Mouse (Mus musculus): ENCODE measurements around the gene Tap2.
A peak's percentile ranks its signal among the peaks of the same experiment; 100 is the strongest.

The Tap2 gene

GRCm38 (mm10) chr17:34203444-34203843 lies at the start of gene Tap2:
Gene Tap2, plus strand, starts transcription at chr17:34203527.
- no peak for DNase-seq (ENCODE audit: low read depth, low spot score)

- DNase-seq (ENCODE audit: low read depth, low spot score) = no peak
Measured at GRCm38 (mm10) chr17:34155534-34155933, 47.8 kb upstream of the Tap2 start.

- peak; percentile 44 for DNase-seq (ENCODE audit: low read depth, low spot score)
Measured at GRCm38 (mm10) chr17:34164202-34164895, 39.0 kb upstream of the Tap2 start.

GRCm38 (mm10) chr17:34165033-34165730 lies 38.1 kb upstream of the Tap2 start:
- DNase-seq (ENCODE audit: low read depth, low spot score) = peak; percentile 55

- DNase-seq (ENCODE audit: low read depth, low spot score) = peak; percentile 37
Measured at GRCm38 (mm10) chr17:34169279-34169678, 34.0 kb upstream of the Tap2 start.

- DNase-seq (ENCODE audit: low read depth, low spot score) = no peak
Measured at GRCm38 (mm10) chr17:34170487-34170876, 32.8 kb upstream of the Tap2 start.

- DNase-seq (ENCODE audit: low read depth, low spot score) = peak; percentile 72
Measured at GRCm38 (mm10) chr17:34170877-34171498, 32.3 kb upstream of the Tap2 start.

GRCm38 (mm10) chr17:34172528-34172927 lies 30.8 kb upstream of the Tap2 start:
- peak; percentile 33 for DNase-seq (ENCODE audit: low read depth, low spot score)

- DNase-seq (ENCODE audit: low read depth, low spot score) = no peak
Measured at GRCm38 (mm10) chr17:34174075-34174474, 29.3 kb upstream of the Tap2 start.

GRCm38 (mm10) chr17:34177179-34177578 lies 26.1 kb upstream of the Tap2 start:
- peak; percentile 54 for DNase-seq (ENCODE audit: low read depth, low spot score)

- DNase-seq (ENCODE audit: low read depth, low spot score) = no peak
Measured at GRCm38 (mm10) chr17:34179019-34179418, 24.3 kb upstream of the Tap2 start.

GRCm38 (mm10) chr17:34179913-34180859 lies 23.1 kb upstream of the Tap2 start:
- DNase-seq (ENCODE audit: low read depth, low spot score) = no peak

GRCm38 (mm10) chr17:34183564-34184219 lies 19.6 kb upstream of the Tap2 start:
- no peak for DNase-seq (ENCODE audit: low read depth, low spot score)

- no peak for DNase-seq (ENCODE audit: low read depth, low spot score)
Measured at GRCm38 (mm10) chr17:34185526-34185925, 17.8 kb upstream of the Tap2 start.

GRCm38 (mm10) chr17:34186885-34187260 lies 16.5 kb upstream of the Tap2 start:
- no peak for DNase-seq (ENCODE audit: low read depth, low spot score)

GRCm38 (mm10) chr17:34187261-34187916 lies 15.9 kb upstream of the Tap2 start, which contains the start of the genes Tap1 and Psmb9:
Gene Tap1, plus strand, starts transcription at chr17:34187553.
Gene Psmb9, minus strand, starts transcription at chr17:34187764.
- peak; percentile 97 for DNase-seq (ENCODE audit: low read depth, low spot score)

GRCm38 (mm10) chr17:34188010-34188409 lies 15.3 kb upstream of the Tap2 start:
- no peak for DNase-seq (ENCODE audit: low read depth, low spot score)

- DNase-seq (ENCODE audit: low read depth, low spot score) = no peak
Measured at GRCm38 (mm10) chr17:34188986-34189385, 14.3 kb upstream of the Tap2 start.

- peak; percentile 67 for DNase-seq (ENCODE audit: low read depth, low spot score)
Measured at GRCm38 (mm10) chr17:34192852-34193251, 10.5 kb upstream of the Tap2 start.

- DNase-seq (ENCODE audit: low read depth, low spot score) = no peak
Measured at GRCm38 (mm10) chr17:34193468-34193867, 9.9 kb upstream of the Tap2 start.

Data from R1 (cell line).